Mouse (Mus musculus): ENCODE results near the gene Obscn. TPM values are rescaled to one million over a fixed set of nuclear protein-coding genes. Genes with fewer than 3 reads are reported as not detected.

The Obscn gene
- polyA plus RNA-seq, 1 experiment from 2014 or later, result 3.0 TPM

GRCm38 (mm10) chr11:59134373-59134997 is 1.7 kb downstream of the Obscn start:
- peak overlapping the region; percentile 41 for H3K4me2 ChIP-seq (ENCODE audit: low read depth, low read length)
- no peak overlapping the region for H3K27ac ChIP-seq (ENCODE audit: low read length)
- no peak overlapping the region for H3K9ac ChIP-seq (ENCODE audit: low read length)
- WGBS, result 5% methylated on average over 33 of the region's 35 CpGs
- no peaks in the 10 kb centered on the region for H3K36me3 ChIP-seq (ENCODE audit: control insufficient read depth, insufficient read depth, low read length)
- 0 out of 2 replicates have a peak, but pooled peaks cover 3% of the 10 kb centered on the region for H3K4me1 ChIP-seq (replicated peaks; ENCODE audit: control insufficient read depth, insufficient read depth, low read length)
- ATAC-seq (ENCODE audit: low read depth), result peak; percentile 76
- no peaks in the 10 kb centered on the region for H3K9me3 ChIP-seq (ENCODE audit: control insufficient read depth, low read length)
- peak overlapping the region; percentile 13; the same call in 1 of the 2 replicates for H3K4me3 ChIP-seq (ENCODE audit: low read length)
- peaks cover 51% of the 10 kb centered on the region for H3K27me3 ChIP-seq (ENCODE audit: control insufficient read depth, insufficient read depth, low read depth, low read length)

- Histone ChIP-seq H3K4me3 (ENCODE audit: low read length) (no peak overlapping the region), H3K9ac (ENCODE audit: low read length) (no peak overlapping the region), H3K27me3 (ENCODE audit: control insufficient read depth, insufficient read depth, low read depth, low read length) (peaks cover 42% of the 10 kb centered on the region), H3K27ac (ENCODE audit: low read length) (no peak overlapping the region), H3K4me1 (replicated peaks; ENCODE audit: control insufficient read depth, insufficient read depth, low read length) (0 out of 2 replicates have a peak, but pooled peaks cover 3% of the 10 kb centered on the region), H3K4me2 (ENCODE audit: low read depth, low read length) (no peak overlapping the region), H3K36me3 (ENCODE audit: control insufficient read depth, insufficient read depth, low read length) (no peaks in the 10 kb centered on the region), H3K9me3 (ENCODE audit: control insufficient read depth, low read length) (no peaks in the 10 kb centered on the region)
- 61% methylated on average over 3 of the region's 3 CpGs for WGBS
- no peak for ATAC-seq (ENCODE audit: low read depth)
Measured at GRCm38 (mm10) chr11:59132065-59132464, 4.1 kb downstream of the Obscn start.

GRCm38 (mm10) chr11:59131348-59131919 is 4.8 kb downstream of the Obscn start:
- 62% methylated on average over 18 of the region's 18 CpGs for WGBS
- Histone ChIP-seq H3K4me3 (ENCODE audit: low read length) (no peak overlapping the region), H3K4me1 (replicated peaks; ENCODE audit: control insufficient read depth, insufficient read depth, low read length) (0 out of 2 replicates have a peak, but pooled peaks cover 3% of the 10 kb centered on the region), H3K27ac (ENCODE audit: low read length) (no peak overlapping the region), H3K27me3 (ENCODE audit: control insufficient read depth, insufficient read depth, low read depth, low read length) (peaks cover 36% of the 10 kb centered on the region), H3K4me2 (ENCODE audit: low read depth, low read length) (no peak overlapping the region), H3K36me3 (ENCODE audit: control insufficient read depth, insufficient read depth, low read length) (no peaks in the 10 kb centered on the region), H3K9ac (ENCODE audit: low read length) (no peak overlapping the region), H3K9me3 (ENCODE audit: control insufficient read depth, low read length) (no peaks in the 10 kb centered on the region)
- ATAC-seq (ENCODE audit: low read depth), result no peak

- Histone ChIP-seq H3K27ac (ENCODE audit: low read length) (no peak overlapping the region), H3K36me3 (ENCODE audit: control insufficient read depth, insufficient read depth, low read length) (no peaks in the 10 kb centered on the region), H3K27me3 (ENCODE audit: control insufficient read depth, insufficient read depth, low read depth, low read length) (peaks cover 30% of the 10 kb centered on the region), H3K4me3 (ENCODE audit: low read length) (no peak overlapping the region), H3K9ac (ENCODE audit: low read length) (no peak overlapping the region), H3K9me3 (ENCODE audit: control insufficient read depth, low read length) (no peaks in the 10 kb centered on the region), H3K4me1 (replicated peaks; ENCODE audit: control insufficient read depth, insufficient read depth, low read length) (0 out of 2 replicates have a peak, but pooled peaks cover 3% of the 10 kb centered on the region), H3K4me2 (ENCODE audit: low read depth, low read length) (no peak overlapping the region)
- WGBS, result 67% methylated on average over 9 of the region's 9 CpGs
- ATAC-seq (ENCODE audit: low read depth), result no peak
Measured at GRCm38 (mm10) chr11:59130782-59131181, 5.4 kb downstream of the Obscn start.

- no peak overlapping the region for H3K27ac ChIP-seq (ENCODE audit: low read length)
- H3K36me3 ChIP-seq (ENCODE audit: control insufficient read depth, insufficient read depth, low read length), result no peaks in the 10 kb centered on the region
- H3K27me3 ChIP-seq (ENCODE audit: control insufficient read depth, insufficient read depth, low read depth, low read length), result no peaks in the 10 kb centered on the region; the same call in 1 of the 2 replicates
- H3K4me3 ChIP-seq (ENCODE audit: low read length), result no peak overlapping the region
- 89% methylated on average over 5 of the region's 5 CpGs for WGBS
- peaks cover 4% of the 10 kb centered on the region; the same call in 1 of the 2 replicates for H3K9me3 ChIP-seq (ENCODE audit: control insufficient read depth, low read length)
- no peak for ATAC-seq (ENCODE audit: low read depth)
- H3K4me1 ChIP-seq (replicated peaks; ENCODE audit: control insufficient read depth, insufficient read depth, low read length), result no peaks in the 10 kb centered on the region
- H3K9ac ChIP-seq (ENCODE audit: low read length), result no peak overlapping the region
- no peak overlapping the region for H3K4me2 ChIP-seq (ENCODE audit: low read depth, low read length)
Measured at GRCm38 (mm10) chr11:59105945-59106344, 30.3 kb downstream of the Obscn start.

- Histone ChIP-seq H3K9me3 (ENCODE audit: control insufficient read depth, low read length) (peaks cover 4% of the 10 kb centered on the region; the same call in 1 of the 2 replicates), H3K4me3 (ENCODE audit: low read length) (no peak overlapping the region), H3K4me1 (replicated peaks; ENCODE audit: control insufficient read depth, insufficient read depth, low read length) (no peaks in the 10 kb centered on the region), H3K36me3 (ENCODE audit: control insufficient read depth, insufficient read depth, low read length) (no peaks in the 10 kb centered on the region), H3K27ac (ENCODE audit: low read length) (no peak overlapping the region), H3K9ac (ENCODE audit: low read length) (no peak overlapping the region), H3K4me2 (ENCODE audit: low read depth, low read length) (no peak overlapping the region), H3K27me3 (ENCODE audit: control insufficient read depth, insufficient read depth, low read depth, low read length) (no peaks in the 10 kb centered on the region)
- no peak for ATAC-seq (ENCODE audit: low read depth)
- WGBS, result 64% methylated on average over 3 of the region's 3 CpGs
Measured at GRCm38 (mm10) chr11:59102324-59102723, 33.9 kb downstream of the Obscn start.

- H3K9ac ChIP-seq (ENCODE audit: low read length), result no peak overlapping the region
- WGBS, result 24% methylated on average over 2 of the region's 2 CpGs
- H3K9me3 ChIP-seq (ENCODE audit: control insufficient read depth, low read length), result peaks cover 3% of the 10 kb centered on the region; the same call in 1 of the 2 replicates
- H3K4me3 ChIP-seq (ENCODE audit: low read length), result no peak overlapping the region
- no peaks in the 10 kb centered on the region for H3K4me1 ChIP-seq (replicated peaks; ENCODE audit: control insufficient read depth, insufficient read depth, low read length)
- H3K27me3 ChIP-seq (ENCODE audit: control insufficient read depth, insufficient read depth, low read depth, low read length), result no peaks in the 10 kb centered on the region
- H3K4me2 ChIP-seq (ENCODE audit: low read depth, low read length), result no peak overlapping the region
- no peaks in the 10 kb centered on the region for H3K36me3 ChIP-seq (ENCODE audit: control insufficient read depth, insufficient read depth, low read length)
- no peak overlapping the region for H3K27ac ChIP-seq (ENCODE audit: low read length)
- no peak for ATAC-seq (ENCODE audit: low read depth)
Measured at GRCm38 (mm10) chr11:59098339-59098738, 37.9 kb downstream of the Obscn start.

- H3K4me2 ChIP-seq (ENCODE audit: low read depth, low read length), result no peak overlapping the region
- H3K9me3 ChIP-seq (ENCODE audit: control insufficient read depth, low read length), result peaks cover 3% of the 10 kb centered on the region; the same call in 1 of the 2 replicates
- no peaks in the 10 kb centered on the region for H3K27me3 ChIP-seq (ENCODE audit: control insufficient read depth, insufficient read depth, low read depth, low read length)
- 61% methylated on average over 5 of the region's 5 CpGs for WGBS
- H3K27ac ChIP-seq (ENCODE audit: low read length), result no peak overlapping the region
- H3K4me1 ChIP-seq (replicated peaks; ENCODE audit: control insufficient read depth, insufficient read depth, low read length), result no peaks in the 10 kb centered on the region
- no peak for ATAC-seq (ENCODE audit: low read depth)
- no peak overlapping the region for H3K4me3 ChIP-seq (ENCODE audit: low read length)
- no peak overlapping the region for H3K9ac ChIP-seq (ENCODE audit: low read length)
- H3K36me3 ChIP-seq (ENCODE audit: control insufficient read depth, insufficient read depth, low read length), result no peaks in the 10 kb centered on the region
Measured at GRCm38 (mm10) chr11:59097770-59098169, 38.4 kb downstream of the Obscn start.

- H3K36me3 ChIP-seq (ENCODE audit: control insufficient read depth, insufficient read depth, low read length), result no peaks in the 10 kb centered on the region
- 66% methylated on average over 4 of the region's 4 CpGs for WGBS
- no peak for ATAC-seq (ENCODE audit: low read depth)
- H3K9me3 ChIP-seq (ENCODE audit: control insufficient read depth, low read length), result peaks cover 3% of the 10 kb centered on the region; the same call in 1 of the 2 replicates
- no peaks in the 10 kb centered on the region for H3K4me1 ChIP-seq (replicated peaks; ENCODE audit: control insufficient read depth, insufficient read depth, low read length)
- no peaks in the 10 kb centered on the region for H3K27me3 ChIP-seq (ENCODE audit: control insufficient read depth, insufficient read depth, low read depth, low read length)
- H3K4me3 ChIP-seq (ENCODE audit: low read length), result no peak overlapping the region
- H3K4me2 ChIP-seq (ENCODE audit: low read depth, low read length), result no peak overlapping the region
- H3K27ac ChIP-seq (ENCODE audit: low read length), result no peak overlapping the region
- H3K9ac ChIP-seq (ENCODE audit: low read length), result no peak overlapping the region
Measured at GRCm38 (mm10) chr11:59094213-59094612, 42.0 kb downstream of the Obscn start.

Data from lung, embryonic 16.5 days (tissue).